Mouse (Mus musculus) limb, embryonic 14.5 days (tissue): ENCODE results near the gene Itgb7. TPM values are rescaled to one million over a fixed set of nuclear protein-coding genes. Genes with fewer than 3 reads are reported as not detected.
A peak's percentile ranks its signal among the peaks of the same experiment; 100 is the strongest.

Experiments used
- ATAC-seq: fragments of 200-750 bp; cut with Nextera tagmentation; 2 replicates; pipeline ENCODE4 v1.8.0; 2017; ENCODE audit warnings: low read depth, moderate number of reproducible peaks, moderate TSS enrichment; ENCODE audit not compliant: low FRiP score
- DNase-seq: peaks from one replicate; pipeline ENCODE4 v3.0.0-alpha.2; 2015; ENCODE audit warnings: low spot score
- H3K27ac ChIP-seq: fragments of 300-500 bp; sonication (generic); replicated peaks from 2 replicates; pipeline ENCODE4 v1.5.1; 2014; ENCODE audit warnings: low read depth, mild to moderate bottlenecking, low read length, moderate library complexity, mixed read lengths
- H3K27me3 ChIP-seq: fragments of 300-500 bp; sonication (generic); 2 replicates; pipeline ENCODE4 v1.6.1; 2014; ENCODE audit warnings: low read length, mixed read lengths; ENCODE audit not compliant: control insufficient read depth, insufficient read depth
- H3K36me3 ChIP-seq: fragments of 300-500 bp; sonication (generic); 2 replicates; pipeline ENCODE4 v1.6.1; 2014; ENCODE audit warnings: mild to moderate bottlenecking, low read length, moderate library complexity, mixed read lengths; ENCODE audit not compliant: control insufficient read depth, insufficient read depth
- H3K4me1 ChIP-seq: fragments of 300-500 bp; sonication (generic); 2 replicates; pipeline ENCODE4 v1.6.1; 2014; ENCODE audit warnings: antibody characterized with exemption, low read length, mixed read lengths; ENCODE audit not compliant: control insufficient read depth, insufficient read depth
- H3K4me2 ChIP-seq: fragments of 300-500 bp; sonication (generic); replicated peaks from 2 replicates; pipeline ENCODE4 v1.6.1; 2014; ENCODE audit warnings: low read depth, mild to moderate bottlenecking, low read length, moderate library complexity; ENCODE audit not compliant: severe bottlenecking
- H3K4me3 ChIP-seq: fragments of 300-500 bp; sonication (generic); replicated peaks from 2 replicates; pipeline ENCODE4 v1.5.1; 2014; ENCODE audit warnings: low read length
- H3K9ac ChIP-seq: fragments of 300-500 bp; sonication (generic); 2 replicates; pipeline ENCODE4 v1.6.1; 2014; ENCODE audit warnings: mild to moderate bottlenecking, low read depth, low read length, moderate library complexity; ENCODE audit not compliant: severe bottlenecking
- H3K9me3 ChIP-seq: fragments of 300-500 bp; sonication (generic); 2 replicates; pipeline ENCODE4 v1.6.1; 2016; ENCODE audit warnings: low read length; ENCODE audit not compliant: control insufficient read depth
- POLR2A ChIP-seq: fragments of 200-500 bp; IDR thresholded peaks from 2 replicates; pipeline ENCODE4 v1.8.0; 2012; ENCODE audit warnings: inconsistent platforms, mild to moderate bottlenecking, moderate library complexity, borderline replicate concordance; ENCODE audit not compliant: insufficient read depth, insufficient read length; ENCODE audit errors: extremely low read depth
- WGBS: fragments of 180-500 bp; shearing (Covaris S2); extraction: QIAGEN DNeasy Blood & Tissue Kit; methylation state at CpG from one replicate; pipeline ENCODE4 v1.1.7; 2014; 5-methylcytosine and 5-hydroxymethylcytosine counted together
- polyA plus RNA-seq, 2 experiments: library from polyadenylated mRNA; depleted of rRNA in 1 of 2; stranded (reverse) in 1 of 2; unstranded in 1 of 2; fragments of >200 nt; fragmentation: Nextera tagmentation in 1 of 2; extraction: Ambion mirVana in 1 of 2; gene quantifications; 2 replicates each; pipeline versions ENCODE4 v1.2.1 to v1.2.3; 2012 to 2014

Itgb7 gene
- polyA plus RNA-seq, 2 experiments, result 2.7 to 4.2 TPM

- Histone ChIP-seq H3K27ac (peak within 1 kb of the TSS; percentile 100), H3K27me3 (no peaks in the 10 kb centered on the region), H3K9ac (peak within 1 kb of the TSS; percentile 95), H3K36me3 (peaks cover 51% of the 10 kb centered on the region), H3K9me3 (no peaks in the 10 kb centered on the region), H3K4me2 (peak within 1 kb of the TSS; percentile 75), H3K4me3 (peak within 1 kb of the TSS; percentile 80), H3K4me1 (peaks cover 23% of the 10 kb centered on the region)
- ATAC-seq (no peak), DNase-seq (no peak)
- 54% methylated on average over 19 of the region's 19 CpGs for WGBS
- no peak for TF ChIP-seq POLR2A
These were observed 26.9 kb downstream of the Itgb7 start, which contains the start of gene Csad for GRCm38 (mm10) chr15:102204674-102205505. Gene Csad (minus strand): TSS chr15:102204724.

- Histone ChIP-seq H3K4me3 (peak overlapping the region; percentile 80), H3K9me3 (no peaks in the 10 kb centered on the region), H3K27me3 (no peaks in the 10 kb centered on the region), H3K9ac (peak overlapping the region; percentile 95), H3K36me3 (peaks cover 51% of the 10 kb centered on the region), H3K4me2 (peak overlapping the region; percentile 75), H3K27ac (peak overlapping the region; percentile 100), H3K4me1 (peaks cover 23% of the 10 kb centered on the region)
- peak; percentile 76 for DNase-seq
- ATAC-seq, result peak; percentile 53
- TF ChIP-seq POLR2A, result 0 out of 2 replicates have a peak, but pooled peaks have one; percentile 11
- WGBS, result 0% methylated on average over 16 of the region's 72 CpGs
These were observed 27.8 kb downstream of the Itgb7 start for GRCm38 (mm10) chr15:102203835-102204381.

GRCm38 (mm10) chr15:102202971-102203834 is 28.5 kb downstream of the Itgb7 start, which contains the start of gene Zfp740:
Gene Zfp740 (plus strand): TSS chr15:102203249.
- Histone ChIP-seq H3K4me3 (peak within 1 kb of the TSS; percentile 80), H3K4me1 (peaks cover 23% of the 10 kb centered on the region), H3K27me3 (no peaks in the 10 kb centered on the region), H3K27ac (peak within 1 kb of the TSS; percentile 100), H3K4me2 (peak within 1 kb of the TSS; percentile 75), H3K36me3 (peaks cover 46% of the 10 kb centered on the region), H3K9ac (peak within 1 kb of the TSS; percentile 95), H3K9me3 (no peaks in the 10 kb centered on the region)
- WGBS, result under 1% methylated on average over 21 of the region's 68 CpGs
- ATAC-seq (peak; percentile 94), DNase-seq (peak; percentile 92)
- TF ChIP-seq POLR2A, result no peak; the same call in 1 of the 2 replicates

GRCm38 (mm10) chr15:102198841-102199240 is 32.9 kb downstream of the Itgb7 start:
- Histone ChIP-seq H3K27ac (no peak overlapping the region), H3K4me1 (peaks cover 3% of the 10 kb centered on the region; the same call in 1 of the 2 replicates), H3K27me3 (no peaks in the 10 kb centered on the region), H3K36me3 (peaks cover 16% of the 10 kb centered on the region; the same call in 1 of the 2 replicates), H3K9me3 (no peaks in the 10 kb centered on the region), H3K4me2 (no peak overlapping the region), H3K9ac (no peak overlapping the region), H3K4me3 (no peak overlapping the region)
- ATAC-seq, result no peak
- no peak for DNase-seq
- no peak for TF ChIP-seq POLR2A
- 82% methylated on average over 4 of the region's 4 CpGs for WGBS
